Comparison of ENCODE assay signal across 28 mouse cellular contexts in the genomic region with DNA sequence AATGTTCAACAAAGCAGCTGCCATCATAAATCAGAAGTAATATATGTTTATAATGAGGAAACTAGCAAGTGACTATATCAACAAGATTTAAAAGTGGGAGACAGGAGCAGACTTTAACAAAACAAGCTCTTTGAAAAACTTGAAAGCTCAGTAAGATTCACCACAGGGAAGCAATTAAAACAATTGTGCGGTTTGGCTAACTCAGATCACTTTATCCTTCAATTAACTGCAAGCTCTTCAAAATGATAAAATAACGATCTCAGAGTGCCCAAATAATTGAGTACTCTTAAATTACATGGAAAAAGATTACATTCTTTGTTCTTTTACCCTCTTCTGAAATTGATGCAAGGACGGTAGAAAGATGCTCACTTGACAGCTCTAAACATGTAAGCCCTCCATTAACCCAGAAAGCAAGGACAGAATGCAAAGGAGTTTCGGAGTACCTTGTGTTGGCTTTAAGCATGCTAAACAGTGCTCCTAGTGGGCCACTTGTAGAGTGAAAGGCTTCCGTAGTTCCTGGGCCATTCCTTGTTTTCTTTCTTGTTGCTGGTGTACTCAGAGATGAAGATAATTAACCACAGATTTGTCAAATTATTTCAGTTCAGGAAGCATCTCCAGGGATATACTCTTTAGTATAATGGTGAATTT.
DNase-seq lines count a peak whose midpoint lies in the region; ATAC-seq and TF ChIP-seq lines count a peak whose summit lies in the region.
"Had no signal": no experiment of that assay in that cellular context is flagged by ENCODE, and none has a peak within 500 bp of the region (broad histone marks: within the 10 kb centered on the region; RNA-seq: fewer than 3 reads in every experiment).

No protein-coding gene starts in this region.

- no peaks in the 10 kb centered on the region for H3K36me3 ChIP-seq in ES-E14 (ENCODE audit: control insufficient read depth, insufficient read depth, low read length, poor library complexity, severe bottlenecking)
- no peaks in the 10 kb centered on the region for H3K36me3 ChIP-seq in forebrain, postnatal 0 days (ENCODE audit: insufficient read depth)
- H3K36me3 ChIP-seq: forebrain, embryonic 10.5 days; heart, embryonic 12.5 days; heart, embryonic 15.5 days had no signal

- in situ Hi-C loops in ES-E14 (cut with MboI; ENCODE audit: low sequenced_read_pairs in 2 of 2, unreplicated experiment in 2 of 2) = no loop called here

- no peaks in the 10 kb centered on the region for H3K9me3 ChIP-seq in ES-E14 (ENCODE audit: control insufficient read depth, insufficient read depth, low read depth, low read length)
- no peaks in the 10 kb centered on the region for H3K9me3 ChIP-seq in forebrain, postnatal 0 days (ENCODE audit: low read length)
- H3K9me3 ChIP-seq: forebrain, embryonic 10.5 days; forebrain, embryonic 13.5 days; heart, embryonic 12.5 days; heart, embryonic 15.5 days had no signal

- peaks cover 0 to 11% of the 10 kb centered on the region in 2 experiments; a peak in 3 of 4 replicates for H3K4me1 ChIP-seq in ES-E14 (ENCODE audit: control insufficient read depth in 2 of 2, insufficient read depth in 2 of 2, low read length in 2 of 2, poor library complexity in 1 of 2)
- no peaks in the 10 kb centered on the region for H3K4me1 ChIP-seq in forebrain, postnatal 0 days (ENCODE audit: insufficient read depth)
- H3K4me1 ChIP-seq: forebrain, embryonic 10.5 days; forebrain, embryonic 13.5 days; heart, embryonic 12.5 days; heart, embryonic 15.5 days had no signal

- no peak overlapping the region for H3K4me2 ChIP-seq in forebrain, postnatal 0 days (ENCODE audit: low read depth)
- H3K4me2 ChIP-seq: forebrain, embryonic 13.5 days; heart, embryonic 12.5 days; heart, embryonic 15.5 days; hindbrain, embryonic 14.5 days had no signal

- no peak overlapping the region for H3K9ac ChIP-seq in ES-E14 (ENCODE audit: insufficient read depth, low read depth, low read length, poor library complexity, severe bottlenecking)
- no peak overlapping the region for H3K9ac ChIP-seq in forebrain, postnatal 0 days
- H3K9ac ChIP-seq: forebrain, embryonic 13.5 days; heart, embryonic 12.5 days; heart, embryonic 15.5 days; hindbrain, embryonic 14.5 days had no signal

- ATAC-seq in forebrain, postnatal 0 days = no peak
- ATAC-seq: CD4-positive, CD25-positive, alpha-beta regulatory T cell, adult 4 months; forebrain, embryonic 13.5 days; forebrain, embryonic 16.5 days; hindbrain, postnatal 0 days; inflammation-experienced regulatory T-cells, adult 6 months; intestine, embryonic 16.5 days had no signal

- 31% methylated on average over 5 of the region's 5 CpGs for WGBS in forebrain, postnatal 0 days

- no peak overlapping the region for H3K27ac ChIP-seq in ES-E14 (ENCODE audit: insufficient read depth, low read depth, low read length, poor library complexity, severe bottlenecking)
- no peak overlapping the region for H3K27ac ChIP-seq in forebrain, postnatal 0 days (ENCODE audit: low read depth, low read length)
- H3K27ac ChIP-seq: forebrain, embryonic 10.5 days; forebrain, embryonic 13.5 days; gastrocnemius, adult 2 months; heart, embryonic 15.5 days; hindbrain, embryonic 14.5 days; hindbrain, postnatal 0 days had no signal

- no peak for TF ChIP-seq CTCF in forebrain, postnatal 0 days (IDR thresholded peaks at IDR 0.05; ENCODE audit: low read depth)

- intact Hi-C loops in heart, postnatal 10 days (cut with DNase I) = no loop called here

- DNase-seq in retina, postnatal 1 day = peak; percentile 2
- DNase-seq in retina, embryonic 14.5 days (ENCODE audit: low spot score) = no peak
- DNase-seq in ES-E14 (ENCODE audit: low read depth, low spot score) (peak; percentile 27), ZHBTc4 (ENCODE audit: low read depth, low spot score) (peak; percentile 54)
- no peak for DNase-seq in forebrain, postnatal 0 days
- no peak for DNase-seq in heart, postnatal 10 days
- DNase-seq: adrenal gland, adult 2 months; adrenal gland, postnatal 14 days; cerebellum, adult 11-12 months; cerebellum, adult 8-10 months; cerebellum, postnatal 10 days; cerebellum, postnatal 36 days; embryo, embryonic 11 days; gastrocnemius, adult 2 months; gastrocnemius, postnatal 14 days; heart, adult 11 months; heart, postnatal 14 days; heart, postnatal 4 days had no signal

- H3K27me3 ChIP-seq in forebrain, postnatal 0 days (ENCODE audit: insufficient read depth, low read length) = no peaks in the 10 kb centered on the region
- H3K27me3 ChIP-seq: forebrain, embryonic 13.5 days; heart, embryonic 12.5 days; heart, embryonic 15.5 days had no signal

- no peak overlapping the region for H3K4me3 ChIP-seq in ES-E14 (ENCODE audit: insufficient read depth in 1 of 2, low read depth in 1 of 2, low read length in 2 of 2, poor library complexity in 1 of 2, severe bottlenecking in 1 of 2)
- no peak overlapping the region for H3K4me3 ChIP-seq in forebrain, postnatal 0 days (ENCODE audit: low read depth, low read length)
- H3K4me3 ChIP-seq: forebrain, embryonic 10.5 days; forebrain, embryonic 13.5 days; gastrocnemius, adult 2 months; heart, embryonic 12.5 days; heart, embryonic 15.5 days had no signal

TF ChIP-seq in ES-E14, 5 proteins besides CTCF, POLR2A, EP300 and RAD21:
- TF ChIP-seq MAFK (IDR thresholded peaks at IDR 0.05; ENCODE audit: insufficient read depth, low read depth, low read length) = no peak
- no peak for TF ChIP-seq ZC3H11A (IDR thresholded peaks at IDR 0.05; ENCODE audit: borderline replicate concordance, low read depth, low read length)
- TF ChIP-seq HCFC1 (IDR thresholded peaks at IDR 0.05; ENCODE audit: borderline replicate concordance, insufficient read depth, low read length) = no peak
- TF ChIP-seq ZNF384 (IDR thresholded peaks at IDR 0.05; ENCODE audit: low read depth, low read length) = no peak
- no peak for TF ChIP-seq CHD2 (IDR thresholded peaks at IDR 0.05; ENCODE audit: low read depth, low read length)
TF ChIP-seq in ES-E14: peak in this region for 0.

Comparison
In these comparisons a context has a peak if more than half of its experiments do, and no peak if none do; other contexts are left out.
1. DNase-seq: peak in retina, postnatal 1 day (single experiment), ES-E14 (single experiment) and ZHBTc4 (single experiment); none in retina, embryonic 14.5 days (single experiment), forebrain, postnatal 0 days (single experiment) and heart, postnatal 10 days (0 of 2).